Mouse (Mus musculus) thymus, postnatal 14 days (tissue): ENCODE measurements at regions not wholly inside any gene's neighbourhood (a gene's known extent, or its start where the extent isn't known, plus 50 kb on each side); places are given as distances from the start of the nearest gene placed in this dataset.
"Not testable (repeated sequence)": the region's sequence is repeated elsewhere in the genome, so short reads cannot be mapped to it uniquely, and the experiment has no call there.

Experiments
- DNase-seq: peaks from one replicate; pipeline ENCODE4 v3.0.0; 2021

DNA sequence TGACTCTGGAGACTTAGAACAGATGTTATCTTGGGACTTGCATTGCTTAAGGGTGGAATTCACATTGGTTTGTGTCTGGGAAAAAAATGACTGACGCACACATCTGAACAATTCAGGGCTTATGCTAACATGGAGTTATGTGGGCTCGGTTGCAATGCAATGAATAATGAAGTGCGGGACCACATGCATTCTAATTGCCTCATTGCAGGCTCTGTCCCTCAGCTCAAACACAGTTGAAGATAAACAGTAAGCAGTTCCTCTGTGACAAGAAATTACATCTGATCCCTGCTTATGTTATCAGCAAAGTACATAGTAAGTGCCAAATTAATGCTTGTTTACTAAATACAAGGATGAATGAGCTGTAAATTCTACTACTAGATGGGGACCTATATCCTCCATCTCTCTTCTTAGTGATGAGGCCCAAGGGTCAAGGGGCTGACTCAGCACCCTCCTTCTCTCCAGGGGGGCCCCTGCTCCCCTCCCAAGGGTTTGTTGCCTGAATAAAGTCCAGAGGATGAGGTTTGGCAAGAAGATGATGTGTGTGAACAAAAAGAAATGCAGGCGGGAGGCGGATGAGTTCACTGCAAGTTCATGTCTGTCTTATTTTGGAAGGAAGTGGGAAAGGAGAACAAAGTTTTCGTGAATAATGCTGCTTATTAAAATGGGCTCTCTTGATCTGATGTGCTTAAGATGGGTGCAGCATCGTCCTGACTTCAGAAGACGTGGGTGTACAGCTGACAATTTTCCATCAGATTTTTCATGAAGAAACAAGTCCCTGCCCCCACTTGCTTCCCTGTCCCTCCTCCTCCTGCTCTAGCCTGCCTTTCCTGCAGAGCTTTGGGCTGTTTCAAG lies 533.1 kb downstream of the Shisa9 start:
- DNase-seq = no peak

DNA sequence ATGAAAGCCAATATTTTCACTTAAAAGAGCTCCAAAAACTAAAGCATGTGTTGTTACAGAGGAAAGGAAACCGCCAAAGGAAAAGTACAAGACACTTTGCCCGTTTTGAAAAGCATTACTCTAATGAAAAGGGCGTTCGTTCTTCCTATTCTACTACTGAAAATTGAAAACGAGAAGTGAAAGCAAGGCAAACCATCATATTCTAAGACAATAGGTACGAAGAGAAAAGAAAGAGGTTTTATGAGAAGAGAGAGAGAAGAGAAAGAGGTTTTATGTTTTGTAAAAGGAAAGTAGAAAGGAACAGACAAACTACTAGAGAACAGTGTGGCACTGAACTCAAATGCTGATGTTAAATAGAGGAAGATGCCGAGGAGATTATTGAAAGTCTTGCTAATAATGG lies 534.4 kb downstream of the Shisa9 start:
- DNase-seq = no peak

GRCm38 (mm10) chr16:12521711-12522476 lies 538.0 kb downstream of the Shisa9 start:
- no peak for DNase-seq

GRCm38 (mm10) chr16:12548462-12548861 lies 561.0 kb upstream of the Ercc4 start:
- DNase-seq = no peak

- DNase-seq = no peak
Measured at GRCm38 (mm10) chr16:12588889-12589288, 520.6 kb upstream of the Ercc4 start.

GRCm38 (mm10) chr16:12608259-12608658 lies 501.2 kb upstream of the Ercc4 start:
- no peak for DNase-seq

- DNase-seq = no peak
Measured at GRCm38 (mm10) chr16:12611106-12611505, 498.4 kb upstream of the Ercc4 start.

- DNase-seq = no peak
Measured at GRCm38 (mm10) chr16:12617781-12618180, 491.7 kb upstream of the Ercc4 start.

- DNase-seq = no peak
Measured at GRCm38 (mm10) chr16:12632533-12632932, 477.0 kb upstream of the Ercc4 start.

DNA sequence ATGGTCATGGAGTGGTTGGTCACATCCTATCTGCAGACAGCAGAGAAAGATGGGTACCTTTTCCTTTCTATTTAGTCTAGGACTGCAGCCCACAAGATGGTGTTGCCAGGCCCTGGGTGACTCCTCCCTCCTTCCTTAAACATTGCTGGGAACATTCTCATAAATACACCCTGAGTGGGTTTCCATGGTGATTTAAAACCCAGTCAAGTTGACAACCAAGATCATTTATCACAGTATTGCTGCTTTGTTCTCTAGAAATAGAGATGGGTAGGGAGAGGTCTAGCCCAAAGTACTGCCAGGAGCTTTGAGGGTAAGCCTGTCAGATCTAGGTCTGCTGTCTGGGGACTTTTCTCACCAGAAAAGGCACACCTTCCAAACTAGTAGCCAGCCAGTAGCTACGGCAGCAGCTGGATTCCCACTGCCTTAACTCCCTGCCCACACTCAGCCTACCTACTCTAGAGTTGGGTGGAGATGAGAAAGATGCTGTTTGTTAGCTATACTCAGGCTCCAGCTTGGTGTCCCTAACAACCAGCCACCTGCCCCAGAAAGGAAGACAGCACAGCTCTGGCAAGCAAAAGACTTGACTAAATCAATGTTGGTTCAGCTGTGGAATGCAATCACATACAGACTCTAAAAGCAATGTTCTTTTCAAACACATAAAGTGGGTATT lies 470.4 kb upstream of the Ercc4 start:
- no peak for DNase-seq

GRCm38 (mm10) chr16:12643053-12643452 lies 466.4 kb upstream of the Ercc4 start:
- no peak for DNase-seq

GRCm38 (mm10) chr16:12644621-12645020 lies 464.9 kb upstream of the Ercc4 start:
- no peak for DNase-seq

GRCm38 (mm10) chr16:12652180-12652579 lies 457.3 kb upstream of the Ercc4 start:
- no peak for DNase-seq

GRCm38 (mm10) chr16:12673656-12674055 lies 435.8 kb upstream of the Ercc4 start:
- DNase-seq = not testable (repeated sequence)

DNA sequence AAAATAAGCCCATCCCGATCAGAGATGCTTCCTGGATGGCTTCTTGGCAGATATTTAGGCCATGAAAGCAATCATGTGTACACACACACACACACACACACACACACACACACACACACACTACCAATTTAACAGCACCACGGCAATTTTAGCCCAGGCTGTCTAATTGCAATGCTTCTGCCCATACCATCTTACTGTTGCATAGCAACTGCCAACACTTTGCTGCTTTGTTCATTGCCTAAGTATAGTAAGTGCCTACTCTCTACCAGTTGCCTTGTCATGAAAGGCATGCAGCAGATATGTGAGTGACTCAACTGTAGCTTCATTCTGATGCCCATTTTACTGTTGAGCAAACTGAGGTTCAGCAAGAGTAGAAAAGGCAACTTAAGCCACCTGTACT lies 428.0 kb upstream of the Ercc4 start:
- no peak for DNase-seq

DNA sequence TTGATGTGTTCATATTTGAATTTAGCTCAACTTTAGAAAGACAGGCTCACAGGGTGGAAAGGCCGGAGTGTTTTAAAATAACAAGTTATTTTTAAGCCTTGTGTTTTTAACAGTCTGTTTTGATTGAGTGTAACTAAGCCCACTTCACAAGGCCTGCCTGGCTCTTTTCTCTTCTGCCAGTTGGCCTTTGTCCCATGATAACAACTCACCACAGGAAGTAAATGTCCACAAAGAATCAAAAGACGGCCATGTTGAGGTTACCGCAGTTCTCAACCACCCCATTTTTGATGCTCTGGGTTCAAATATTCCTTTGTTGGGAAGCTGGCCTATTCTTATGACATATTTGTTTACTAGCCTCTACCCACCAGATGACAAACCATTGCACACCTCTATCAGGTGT lies 423.7 kb upstream of the Ercc4 start:
- DNase-seq = no peak

DNA sequence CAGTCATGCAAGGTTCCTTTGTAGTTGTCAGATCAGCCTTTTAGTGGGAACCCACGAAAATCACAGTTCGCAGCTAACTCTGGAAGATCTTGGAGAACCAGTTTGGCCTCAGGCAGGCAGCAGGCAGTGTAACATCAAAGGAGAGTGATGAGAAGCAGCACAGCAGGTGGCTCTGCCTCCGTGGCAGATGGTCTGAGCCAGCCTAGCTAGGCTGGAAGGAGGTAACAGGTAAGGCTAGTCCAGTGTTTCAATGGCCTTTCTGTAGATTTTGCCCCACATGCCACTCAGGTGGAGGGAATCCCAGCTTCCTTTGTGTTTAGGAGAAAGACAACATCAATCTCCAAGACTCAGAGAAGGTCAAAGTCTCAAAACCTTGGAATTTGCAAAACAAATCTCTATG lies 417.7 kb upstream of the Ercc4 start:
- no peak for DNase-seq

- DNase-seq = no peak
Measured at GRCm38 (mm10) chr16:12692739-12693292, 416.7 kb upstream of the Ercc4 start.

DNA sequence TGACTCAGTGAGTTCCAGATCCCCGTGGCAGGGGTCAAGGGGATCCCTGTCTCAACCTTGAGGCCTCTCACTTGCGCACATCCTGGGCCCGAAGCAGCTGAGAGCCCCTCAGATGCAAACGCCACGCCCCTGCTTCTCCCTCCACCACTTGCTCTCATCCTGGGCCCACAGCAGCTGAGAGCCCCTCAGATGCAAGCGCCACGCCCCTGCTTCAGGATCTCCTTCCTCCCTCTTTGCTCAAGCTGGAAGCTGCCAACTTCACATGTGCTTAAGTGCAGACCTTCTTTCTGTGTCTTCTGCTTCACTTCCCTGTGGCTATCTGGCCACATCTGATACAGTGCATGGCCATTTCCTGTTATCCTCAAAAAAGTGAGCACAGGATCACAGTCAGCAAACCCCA lies 416.1 kb upstream of the Ercc4 start:
- no peak for DNase-seq

DNA sequence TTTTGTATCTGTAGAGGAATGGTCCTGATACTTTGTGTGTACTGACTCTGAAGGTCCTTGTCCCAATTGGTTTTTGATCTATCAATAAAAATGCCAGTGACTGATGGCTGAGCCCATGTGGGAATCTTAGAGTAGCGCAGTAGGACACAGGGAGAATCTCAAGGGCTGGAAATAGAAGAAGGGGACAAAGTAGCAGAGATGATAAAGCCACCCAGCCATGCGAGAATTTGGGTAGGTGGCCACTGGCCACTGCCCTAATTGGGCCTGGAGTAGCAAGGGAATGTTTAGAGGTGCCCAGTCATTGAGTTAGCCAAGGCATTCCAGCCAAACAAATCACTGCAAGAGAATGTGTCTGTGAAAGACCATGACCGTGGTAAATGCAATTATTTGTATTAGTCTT lies 414.8 kb upstream of the Ercc4 start:
- DNase-seq = no peak

DNA sequence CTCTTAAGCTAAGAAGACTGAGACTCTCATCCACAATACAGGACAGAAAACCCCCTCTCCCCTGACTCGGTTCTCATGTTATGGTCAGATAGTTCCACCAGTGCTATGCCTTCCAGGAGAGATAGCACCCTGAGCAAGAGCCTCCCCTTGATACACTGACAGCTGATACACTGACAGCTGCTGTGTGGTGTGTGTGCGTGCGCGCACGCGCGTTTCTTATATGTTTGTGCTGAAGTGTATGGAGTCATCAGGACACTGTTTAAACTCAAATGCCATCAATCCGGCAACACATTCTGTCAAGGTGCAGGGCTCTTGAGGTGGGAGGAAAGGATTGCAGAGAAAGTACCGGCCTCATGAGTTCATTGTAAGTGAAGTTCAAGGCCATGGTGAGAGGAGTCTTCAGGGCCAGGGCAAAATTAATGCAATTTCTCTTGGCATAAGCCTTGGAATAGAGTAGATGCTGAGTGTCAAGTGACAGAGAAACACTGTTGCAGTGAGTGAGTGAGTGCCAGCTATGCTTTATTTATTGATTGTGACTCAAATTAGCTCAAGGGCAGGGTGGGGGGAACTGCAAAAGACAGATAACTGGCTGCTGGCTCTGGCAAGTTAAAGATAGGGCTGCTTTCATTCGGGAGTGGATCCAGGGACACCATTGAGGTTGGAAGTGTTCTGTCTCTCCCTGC lies 412.4 kb upstream of the Ercc4 start:
- no peak for DNase-seq

DNA sequence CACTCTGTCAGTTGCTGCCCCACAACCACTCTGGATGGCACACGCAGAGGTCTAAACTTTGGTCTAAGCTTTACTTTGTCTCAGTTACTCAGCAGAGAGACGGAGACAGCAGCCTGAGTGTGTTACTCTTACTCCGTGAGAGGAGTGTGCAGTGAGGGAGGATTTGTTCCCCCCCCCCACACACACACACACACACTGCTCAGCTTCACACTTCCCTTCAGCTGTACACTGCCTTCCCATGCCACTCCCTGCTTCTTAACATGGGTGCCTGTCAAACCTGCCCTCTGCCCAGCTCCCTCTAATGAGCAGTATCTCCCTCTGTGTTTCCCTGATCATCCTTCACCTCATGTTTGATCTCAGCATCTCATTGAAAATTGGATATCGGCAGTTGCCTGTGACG lies 409.9 kb upstream of the Ercc4 start:
- DNase-seq = no peak

GRCm38 (mm10) chr16:12700088-12700487 lies 409.4 kb upstream of the Ercc4 start:
- DNase-seq = no peak
